Mouse (Mus musculus) hindbrain, embryonic 14.5 days (tissue): Measurements from ENCODE around the gene Cops8. TPM values are rescaled to one million over a fixed set of nuclear protein-coding genes. Genes with fewer than 3 reads are reported as not detected.

ENCODE experiments used
- ATAC-seq: fragments of 200-750 bp; cut with Nextera tagmentation; 2 replicates; pipeline ENCODE4 v1.8.0; 2017; ENCODE audit warnings: moderate number of reproducible peaks, mild to moderate bottlenecking, moderate TSS enrichment, moderate library complexity; ENCODE audit not compliant: low FRiP score
- DNase-seq: peaks from one replicate; pipeline ENCODE4 v3.0.0-alpha.2; 2015; ENCODE audit warnings: low spot score
- H3K27ac ChIP-seq: fragments of 300-500 bp; sonication (generic); 2 replicates; pipeline ENCODE4 v1.5.1; 2014; ENCODE audit warnings: mild to moderate bottlenecking, moderate library complexity
- H3K27me3 ChIP-seq: fragments of 300-500 bp; sonication (generic); 2 replicates; pipeline ENCODE4 v1.6.1; 2014; ENCODE audit warnings: mild to moderate bottlenecking, low read length, mixed read lengths; ENCODE audit not compliant: control insufficient read depth, insufficient read depth
- H3K36me3 ChIP-seq: fragments of 300-500 bp; sonication (generic); replicated peaks from 2 replicates; pipeline ENCODE4 v1.6.1; 2014; ENCODE audit not compliant: control insufficient read depth, insufficient read depth
- H3K4me1 ChIP-seq: fragments of 300-500 bp; sonication (generic); replicated peaks from 2 replicates; pipeline ENCODE4 v1.6.1; 2014; ENCODE audit warnings: antibody characterized with exemption, low read length, mixed read lengths; ENCODE audit not compliant: control insufficient read depth, insufficient read depth
- H3K4me2 ChIP-seq: fragments of 300-500 bp; sonication (generic); replicated peaks from 2 replicates; pipeline ENCODE4 v1.6.1; 2014; ENCODE audit warnings: mild to moderate bottlenecking, moderate library complexity
- H3K4me3 ChIP-seq: fragments of 300-500 bp; sonication (generic); replicated peaks from 2 replicates; pipeline ENCODE4 v1.5.1; 2014; ENCODE audit warnings: mild to moderate bottlenecking, low read length
- H3K9ac ChIP-seq: fragments of 300-500 bp; sonication (generic); 2 replicates; pipeline ENCODE4 v1.6.1; 2014
- H3K9me3 ChIP-seq: fragments of 300-500 bp; sonication (generic); 2 replicates; pipeline ENCODE4 v1.6.1; 2016; ENCODE audit warnings: low read length; ENCODE audit not compliant: control insufficient read depth
- WGBS: fragments of 180-500 bp; shearing (Covaris S2); extraction: QIAGEN DNeasy Blood & Tissue Kit; methylation state at CpG from one replicate; pipeline ENCODE4 v1.1.7; 2014; 5-methylcytosine and 5-hydroxymethylcytosine counted together
- polyA plus RNA-seq: library from polyadenylated mRNA; unstranded; fragments of >200 nt; fragmentation: Nextera tagmentation; extraction: Ambion mirVana; gene quantifications from 2 replicates; pipeline ENCODE4 v1.2.1, GENCODE M21; 2014

Cops8 gene
- polyA plus RNA-seq, result 177 and 179 TPM in 2 replicates

GRCm38 (mm10) chr1:90602759-90603560 lies at the start of gene Cops8:
Gene Cops8 (plus strand): TSS chr1:90602981.
- WGBS, result 5% methylated on average over 47 of the region's 48 CpGs
- H3K4me2 ChIP-seq, result peak within 1 kb of the TSS; percentile 81
- ATAC-seq, result peak; percentile 99

DNA sequence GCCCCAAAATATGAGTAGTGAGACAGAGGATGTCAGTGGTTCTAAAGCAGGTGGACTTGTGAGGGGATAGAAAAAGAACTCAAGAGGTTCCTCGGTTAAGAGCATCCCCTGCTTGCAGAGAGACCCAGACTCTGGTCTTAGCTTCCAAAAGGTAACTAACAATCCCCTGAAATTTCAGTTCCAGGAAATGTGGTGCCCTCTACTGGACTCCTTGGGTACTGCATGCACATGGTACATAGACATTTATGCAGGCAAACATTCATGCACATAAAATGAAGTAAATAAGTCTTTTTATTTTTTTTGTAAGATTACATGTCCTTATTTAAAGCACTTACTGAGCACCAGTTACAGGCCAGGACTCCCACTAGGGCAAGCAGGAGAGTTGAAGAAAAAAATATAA lies 45.6 kb upstream of the Cops8 start:
- Histone ChIP-seq H3K4me3 (no peak overlapping the region), H3K4me2 (no peak overlapping the region), H3K9me3 (no peaks in the 10 kb centered on the region), H3K4me1 (peaks cover 3% of the 10 kb centered on the region; the same call in 1 of the 2 replicates), H3K9ac (no peak overlapping the region), H3K27me3 (no peaks in the 10 kb centered on the region), H3K27ac (no peak overlapping the region), H3K36me3 (no peaks in the 10 kb centered on the region)
- 94% methylated on average over 1 of the region's 1 CpGs for WGBS
- no peak for ATAC-seq
- DNase-seq, result no peak

More at GRCm38 (mm10) chr1:90602759-90603560, at the start of gene Cops8:
- Histone ChIP-seq H3K9me3 (no peaks in the 10 kb centered on the region), H3K4me3 (peak within 1 kb of the TSS; percentile 92), H3K4me1 (peaks cover 10% of the 10 kb centered on the region), H3K27me3 (0 out of 2 replicates have a peak, but pooled peaks cover 5% of the 10 kb centered on the region), H3K27ac (peak within 1 kb of the TSS; percentile 63), H3K9ac (peak within 1 kb of the TSS; percentile 94), H3K36me3 (peaks cover 23% of the 10 kb centered on the region)
- peak; percentile 98 for DNase-seq

GRCm38 (mm10) chr1:90560942-90561726 lies 41.6 kb upstream of the Cops8 start:
- Histone ChIP-seq H3K4me3 (no peak overlapping the region), H3K9me3 (no peaks in the 10 kb centered on the region), H3K4me1 (peaks cover 3% of the 10 kb centered on the region; the same call in 1 of the 2 replicates), H3K36me3 (no peaks in the 10 kb centered on the region), H3K27ac (no peak overlapping the region), H3K9ac (no peak overlapping the region), H3K27me3 (no peaks in the 10 kb centered on the region), H3K4me2 (no peak overlapping the region)
- 0 out of 2 replicates have a peak, but pooled peaks have one; percentile 31 for ATAC-seq
- DNase-seq, result peak; percentile 62
- WGBS, result 26% methylated on average over 5 of the region's 5 CpGs

DNA sequence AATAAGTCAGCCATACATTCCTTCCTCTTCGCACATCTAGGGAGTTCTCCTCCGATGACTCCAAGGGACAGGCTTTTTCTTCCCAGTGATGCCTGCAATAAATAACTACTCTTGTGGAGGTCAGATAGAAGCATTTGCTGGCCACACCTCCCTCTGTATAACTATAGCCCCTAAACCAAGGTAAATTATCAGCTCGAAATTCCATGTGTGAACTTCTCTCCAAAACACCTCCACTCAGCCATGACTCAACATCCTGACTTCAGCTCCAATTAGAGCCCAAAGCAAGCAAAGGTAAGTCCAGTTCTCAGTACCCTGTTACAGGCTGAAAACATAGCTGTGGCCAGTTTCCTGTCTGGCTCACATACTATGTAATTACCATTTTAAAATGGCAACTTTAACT lies 38.8 kb upstream of the Cops8 start:
- no peak overlapping the region for H3K27ac ChIP-seq
- H3K27me3 ChIP-seq, result no peaks in the 10 kb centered on the region

DNA sequence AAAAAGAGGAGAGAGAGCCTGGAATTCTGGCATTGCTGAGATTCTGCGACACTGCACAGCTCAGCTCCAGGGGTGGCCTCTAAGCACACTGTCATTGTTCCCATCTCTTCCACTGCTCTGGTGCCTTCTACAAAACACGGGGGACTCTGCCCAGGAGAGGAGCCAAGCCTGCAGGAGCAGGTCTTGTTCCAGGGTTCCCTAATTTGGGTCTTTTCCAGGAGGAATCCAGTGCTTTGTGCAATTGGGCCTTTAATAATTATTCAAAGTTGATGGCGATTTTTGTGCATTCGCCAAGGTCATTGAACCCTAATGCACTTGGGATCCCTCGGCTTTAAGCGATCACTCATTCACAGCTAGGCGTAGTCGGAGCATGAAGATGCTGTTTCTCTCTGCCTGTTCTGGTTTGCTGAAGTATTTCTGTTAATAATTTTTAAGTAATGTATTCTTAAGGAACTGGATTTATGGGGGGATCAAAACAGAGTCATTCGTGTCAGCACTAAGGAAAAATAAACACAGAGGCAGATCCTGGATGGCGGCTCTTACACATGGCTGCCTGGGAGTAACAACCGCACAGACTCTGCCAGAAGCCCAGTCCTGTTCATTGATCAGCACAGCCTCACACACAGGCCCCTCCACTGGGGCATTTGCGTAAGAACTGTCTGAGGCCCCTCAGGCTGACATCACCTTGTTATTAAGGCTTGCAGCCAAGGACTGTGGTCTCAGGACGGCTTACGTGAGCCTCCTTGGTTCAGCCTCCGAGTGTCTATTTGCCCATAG lies 35.9 kb upstream of the Cops8 start:
- no peak overlapping the region for H3K4me2 ChIP-seq
- DNase-seq, result peak; percentile 50
- ATAC-seq, result no peak
- no peaks in the 10 kb centered on the region for H3K27me3 ChIP-seq
- peaks cover 9% of the 10 kb centered on the region; the same call in 1 of the 2 replicates for H3K4me1 ChIP-seq
- 0 out of 2 replicates have a peak overlapping the region, but pooled peaks have one; percentile 17 for H3K9ac ChIP-seq
- H3K27ac ChIP-seq, result no peak overlapping the region
- H3K36me3 ChIP-seq, result no peaks in the 10 kb centered on the region
- no peak overlapping the region for H3K4me3 ChIP-seq
- H3K9me3 ChIP-seq, result no peaks in the 10 kb centered on the region; the same call in 1 of the 2 replicates
- WGBS, result 40% methylated on average over 15 of the region's 15 CpGs

More for the DNA sequence above, 38.8 kb upstream of the Cops8 start:
- DNase-seq (no peak), ATAC-seq (no peak)
- Histone ChIP-seq H3K4me1 (peaks cover 12% of the 10 kb centered on the region; the same call in 1 of the 2 replicates), H3K9ac (no peak overlapping the region), H3K9me3 (no peaks in the 10 kb centered on the region), H3K4me2 (no peak overlapping the region), H3K36me3 (no peaks in the 10 kb centered on the region), H3K4me3 (no peak overlapping the region)
- WGBS, result 91% methylated on average over 3 of the region's 3 CpGs

GRCm38 (mm10) chr1:90573831-90574230 lies 28.9 kb upstream of the Cops8 start:
- H3K36me3 ChIP-seq, result no peaks in the 10 kb centered on the region
- no peak overlapping the region for H3K4me3 ChIP-seq
- no peak overlapping the region for H3K4me2 ChIP-seq
- peaks cover 11% of the 10 kb centered on the region for H3K4me1 ChIP-seq
- ATAC-seq (no peak), DNase-seq (no peak)
- H3K9ac ChIP-seq, result no peak overlapping the region
- H3K27me3 ChIP-seq, result no peaks in the 10 kb centered on the region
- 91% methylated on average over 6 of the region's 6 CpGs for WGBS
- H3K27ac ChIP-seq, result no peak overlapping the region
- no peaks in the 10 kb centered on the region; the same call in 1 of the 2 replicates for H3K9me3 ChIP-seq

- Histone ChIP-seq H3K36me3 (no peaks in the 10 kb centered on the region), H3K27me3 (no peaks in the 10 kb centered on the region), H3K4me2 (no peak overlapping the region), H3K4me1 (peaks cover 11% of the 10 kb centered on the region), H3K27ac (no peak overlapping the region), H3K9ac (no peak overlapping the region), H3K4me3 (no peak overlapping the region), H3K9me3 (no peaks in the 10 kb centered on the region; the same call in 1 of the 2 replicates)
- no peak for ATAC-seq
- no peak for DNase-seq
- WGBS, result 28% methylated on average over 3 of the region's 3 CpGs
Measured at GRCm38 (mm10) chr1:90574845-90575244, 27.9 kb upstream of the Cops8 start.

GRCm38 (mm10) chr1:90577417-90577816 lies 25.4 kb upstream of the Cops8 start:
- peaks cover 11% of the 10 kb centered on the region for H3K4me1 ChIP-seq
- no peaks in the 10 kb centered on the region for H3K36me3 ChIP-seq
- H3K4me2 ChIP-seq, result no peak overlapping the region
- H3K9me3 ChIP-seq, result no peaks in the 10 kb centered on the region
- H3K4me3 ChIP-seq, result no peak overlapping the region
- ATAC-seq, result no peak
- DNase-seq, result no peak
- no peak overlapping the region for H3K27ac ChIP-seq
- H3K9ac ChIP-seq, result no peak overlapping the region
- H3K27me3 ChIP-seq, result no peaks in the 10 kb centered on the region
- WGBS, result 70% methylated on average over 5 of the region's 5 CpGs
